Mouse (Mus musculus) frontal cortex, adult 2 months (tissue): Measurements from ENCODE around the gene Prr5. TPM values are rescaled to one million over a fixed set of nuclear protein-coding genes. Genes with fewer than 3 reads are reported as not detected.

Experiments
- DNase-seq, 2 experiments: peaks; one replicate each; pipeline ENCODE4 v3.0.0; 2022; ENCODE audit warnings: low spot score in 1 of 2; ENCODE audit errors: extremely low spot score in 1 of 2
- polyA plus RNA-seq: library from polyadenylated mRNA; depleted of rRNA; stranded (reverse); fragments of >200 nt; gene quantifications from 2 replicates; pipeline ENCODE4 v1.2.3, GENCODE M21; 2012

Gene Prr5
- polyA plus RNA-seq, 1 experiment = 7.6 TPM

DNA sequence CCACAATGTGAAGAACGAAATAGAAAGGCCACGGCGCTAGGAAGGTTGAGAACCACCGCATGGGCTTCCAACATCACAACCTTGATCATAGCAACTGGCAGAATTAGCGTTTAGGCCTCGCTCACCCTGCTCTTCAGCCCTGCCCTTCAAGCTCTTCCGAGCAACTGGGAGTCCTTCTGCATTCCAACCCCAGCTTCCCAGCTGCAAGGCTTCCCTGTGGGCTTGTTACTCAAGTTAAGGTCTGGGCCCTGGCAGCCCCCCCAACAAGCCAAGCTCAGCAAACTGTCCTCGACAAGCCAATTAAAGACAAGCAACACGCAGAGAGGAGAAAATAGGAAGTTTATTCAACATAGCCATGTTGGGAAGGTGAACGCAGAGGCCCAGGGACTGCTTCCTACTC is 14.4 kb upstream of the Prr5 start:
- DNase-seq = no peak

DNA sequence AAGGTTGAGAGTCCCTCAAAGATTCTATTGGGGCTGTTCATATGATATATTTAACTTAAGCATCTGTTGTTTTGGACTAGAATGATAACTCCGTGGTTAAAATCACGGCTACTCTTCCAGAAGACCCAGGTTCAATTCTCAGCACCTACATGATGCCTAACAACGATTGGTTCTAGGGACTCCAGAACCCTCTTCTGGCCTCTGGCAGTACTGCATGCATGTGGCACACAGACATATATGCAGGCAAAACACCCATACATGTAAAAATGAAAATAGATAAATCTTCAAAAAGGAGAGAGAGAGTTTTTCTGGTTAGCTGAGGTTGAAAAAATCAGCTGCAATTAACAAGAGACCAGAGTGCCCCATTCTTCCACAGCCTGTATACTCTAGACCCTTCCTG is 12.7 kb upstream of the Prr5 start:
- no peak for DNase-seq

DNA sequence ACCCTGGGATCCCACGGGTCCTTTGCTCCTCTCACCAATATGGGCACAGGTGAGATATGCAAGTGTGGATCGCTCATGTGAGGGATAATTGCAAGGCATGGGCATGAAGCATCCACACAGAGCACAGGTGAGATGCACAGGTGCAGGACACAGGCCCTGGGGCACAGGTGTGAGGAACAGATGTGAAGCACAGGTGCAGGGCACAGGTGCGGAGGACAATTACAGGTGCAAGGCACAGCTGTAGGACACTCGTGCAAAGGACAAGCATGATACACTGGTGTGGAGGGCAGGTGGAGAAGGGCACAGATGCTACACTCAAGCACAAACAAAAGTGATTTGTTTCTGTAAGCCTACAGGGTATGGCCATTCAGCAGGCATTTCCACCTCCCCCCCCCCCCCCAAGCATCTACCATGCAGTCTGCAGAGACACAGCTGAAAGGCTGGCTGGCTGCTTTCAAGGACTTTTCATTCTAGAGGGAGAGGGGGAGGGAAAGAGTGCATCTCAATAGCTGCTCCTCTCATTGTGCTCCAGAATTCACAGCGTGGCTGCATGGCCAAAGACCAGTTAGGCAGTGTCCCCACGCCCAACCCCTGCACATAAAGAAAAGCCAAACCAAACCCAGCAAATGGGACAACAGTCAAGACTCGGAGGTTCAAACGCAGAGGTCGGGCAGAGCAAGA is 11.9 kb upstream of the Prr5 start:
- no peak for DNase-seq

- DNase-seq = no peak
These were observed 10.8 kb upstream of the Prr5 start for GRCm38 (mm10) chr15:84658655-84659054.

- no peak for DNase-seq
These were observed 9.6 kb upstream of the Prr5 start for GRCm38 (mm10) chr15:84659856-84660255.

DNA sequence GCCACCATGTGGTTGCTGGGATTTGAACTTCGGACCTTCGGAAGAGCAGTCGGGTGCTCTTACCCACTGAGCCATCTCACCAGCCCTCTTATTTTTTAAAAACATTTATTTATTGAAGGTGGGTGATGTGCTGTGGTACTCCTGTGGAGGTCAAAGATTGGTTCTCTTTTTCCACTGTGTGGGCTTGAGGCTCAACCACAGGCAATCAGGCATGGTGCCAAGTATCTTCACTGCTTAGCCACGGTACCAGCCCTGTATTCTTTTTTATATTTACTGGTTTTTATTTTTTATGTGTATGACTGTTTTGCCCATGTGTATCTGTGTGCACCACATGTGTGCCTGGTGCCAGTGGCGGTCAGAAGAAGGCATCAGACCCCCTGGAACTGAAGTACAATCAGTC is 8.1 kb upstream of the Prr5 start:
- DNase-seq = no peak

- peak in 1 of 2 experiments; percentile 62 for DNase-seq
These were observed 6.3 kb upstream of the Prr5 start for GRCm38 (mm10) chr15:84662952-84663684.

GRCm38 (mm10) chr15:84663685-84664060 is 5.7 kb upstream of the Prr5 start:
- no peak for DNase-seq

- no peak for DNase-seq
These were observed 4.6 kb upstream of the Prr5 start for GRCm38 (mm10) chr15:84664542-84665460.

- DNase-seq = no peak
These were observed 3.8 kb upstream of the Prr5 start for GRCm38 (mm10) chr15:84665662-84666061.

DNA sequence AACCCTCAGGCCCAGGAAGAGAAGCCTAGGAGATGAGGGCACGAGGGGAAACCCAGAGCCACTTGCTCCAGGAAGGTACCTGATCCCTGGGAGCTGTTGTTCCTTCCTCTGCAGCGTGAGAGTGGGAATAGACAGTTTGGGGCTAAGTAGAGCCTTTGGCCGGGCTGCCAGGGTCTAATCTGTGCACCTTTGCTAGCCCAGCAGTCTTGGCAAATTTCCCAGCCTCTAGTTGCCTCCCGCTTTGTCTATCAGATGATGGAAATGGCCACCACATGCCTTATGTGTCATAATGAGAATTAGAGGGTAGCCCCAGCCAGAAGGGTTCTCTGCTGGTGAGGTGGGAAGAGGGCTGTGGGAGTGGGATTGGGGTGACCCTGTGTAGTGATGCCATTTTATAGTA is 3.4 kb upstream of the Prr5 start:
- no peak for DNase-seq

GRCm38 (mm10) chr15:84667601-84668000 is 1.8 kb upstream of the Prr5 start:
- no peak for DNase-seq

DNA sequence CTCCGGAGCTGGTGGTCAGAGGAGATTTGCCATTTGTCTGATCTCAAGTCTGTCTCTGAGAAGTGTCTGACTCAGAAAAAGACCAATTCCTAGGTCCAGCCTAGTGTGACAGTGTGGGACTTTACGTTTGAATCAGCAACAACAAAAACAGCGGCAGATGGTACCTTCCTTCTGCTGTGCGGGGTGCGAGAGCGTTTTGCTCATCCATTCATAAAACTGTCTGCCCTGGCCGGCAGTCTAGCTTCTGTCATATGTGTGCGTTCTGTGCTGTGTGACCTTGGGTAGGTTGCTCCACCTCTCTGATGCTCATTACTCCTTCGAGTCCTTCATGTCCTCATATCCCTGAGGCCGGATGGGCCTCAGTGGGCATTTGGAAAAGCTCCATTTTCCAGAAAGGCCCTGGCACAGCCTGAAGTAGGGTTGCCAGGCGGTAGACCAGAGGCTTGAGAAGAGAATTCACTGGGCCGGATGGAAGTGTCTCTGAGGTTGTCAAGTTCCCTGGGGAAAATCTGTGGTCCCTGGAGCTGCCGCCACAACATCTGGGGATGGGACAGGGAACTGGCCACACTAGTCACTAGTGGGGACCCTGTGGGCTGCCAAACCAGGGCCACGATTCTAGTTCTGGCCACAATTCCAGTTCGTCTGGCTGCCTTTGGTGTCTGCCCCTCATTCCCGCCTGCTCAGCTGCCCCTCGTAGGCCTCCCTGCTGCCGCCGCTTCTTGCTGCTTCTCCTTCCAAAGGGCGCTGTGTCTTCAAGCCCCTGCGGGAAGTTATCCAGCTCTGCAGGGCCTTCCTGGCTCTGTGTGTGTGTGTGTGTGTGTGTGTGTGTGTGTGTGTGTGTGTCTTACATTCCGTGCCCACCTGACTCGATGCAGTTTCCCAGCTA is 594 bp downstream of the Prr5 start:
- DNase-seq = no peak

- DNase-seq = no peak
These were observed 1.2 kb downstream of the Prr5 start for GRCm38 (mm10) chr15:84670657-84671055.

DNA sequence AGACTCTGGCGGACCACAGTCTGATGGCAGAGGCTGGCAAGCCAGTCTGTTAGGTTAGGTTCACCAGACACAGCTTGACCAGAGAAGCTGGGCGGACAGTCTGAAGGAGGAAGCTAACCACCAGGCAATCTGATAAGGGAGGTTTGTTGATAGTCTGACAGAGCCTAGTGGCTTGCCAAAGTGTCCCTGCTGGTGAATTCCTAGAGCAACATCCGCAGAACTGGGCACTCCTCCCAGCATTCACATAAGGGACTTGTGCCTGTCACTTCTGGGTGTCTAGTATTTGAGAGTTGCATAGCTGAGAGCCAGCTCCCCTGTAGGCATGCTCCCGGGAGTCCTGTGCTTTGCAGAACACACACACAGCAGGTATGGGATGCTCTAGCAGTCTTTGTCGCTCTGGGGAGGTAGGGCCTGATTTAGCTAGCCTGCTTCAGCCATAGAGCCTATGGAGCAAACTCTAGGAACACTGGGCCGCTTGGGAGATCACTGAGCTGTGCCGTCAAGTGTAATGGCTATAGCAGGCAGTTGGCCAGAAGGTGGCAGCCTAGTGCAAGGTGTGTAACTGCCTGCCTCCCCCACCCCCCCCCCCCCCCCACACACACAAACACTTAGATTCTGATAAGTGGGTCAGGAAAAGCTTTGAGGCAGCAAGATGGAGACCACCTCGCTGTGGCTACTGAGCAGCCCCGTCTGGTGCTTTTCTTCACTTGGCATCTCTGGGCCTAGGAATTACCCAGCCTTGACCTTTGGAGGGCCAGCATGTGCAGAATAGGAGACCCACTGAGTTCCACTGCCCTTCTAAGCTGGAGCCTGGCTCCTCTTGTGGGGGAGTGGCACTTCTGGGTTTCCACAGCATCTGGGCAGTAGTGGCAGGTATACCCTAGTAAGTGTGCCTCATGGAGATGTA is 2.2 kb downstream of the Prr5 start:
- peak in 1 of 2 experiments; percentile 70 for DNase-seq

DNA sequence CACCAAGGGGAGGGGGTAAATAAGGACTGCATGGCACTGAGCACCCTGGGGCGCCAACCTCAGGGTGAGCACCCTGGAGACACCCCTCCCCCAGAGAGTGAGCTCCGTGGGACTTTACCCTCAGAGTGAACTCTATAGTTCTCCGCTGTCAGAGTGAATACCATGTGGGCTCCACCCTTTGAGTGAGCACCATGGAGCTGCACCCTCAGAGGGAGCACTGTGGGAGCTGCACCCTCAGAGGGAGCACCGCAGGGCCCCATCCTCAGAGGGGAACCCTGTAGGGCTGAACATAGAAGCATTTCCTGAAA is 2.8 kb downstream of the Prr5 start:
- no peak for DNase-seq

DNA sequence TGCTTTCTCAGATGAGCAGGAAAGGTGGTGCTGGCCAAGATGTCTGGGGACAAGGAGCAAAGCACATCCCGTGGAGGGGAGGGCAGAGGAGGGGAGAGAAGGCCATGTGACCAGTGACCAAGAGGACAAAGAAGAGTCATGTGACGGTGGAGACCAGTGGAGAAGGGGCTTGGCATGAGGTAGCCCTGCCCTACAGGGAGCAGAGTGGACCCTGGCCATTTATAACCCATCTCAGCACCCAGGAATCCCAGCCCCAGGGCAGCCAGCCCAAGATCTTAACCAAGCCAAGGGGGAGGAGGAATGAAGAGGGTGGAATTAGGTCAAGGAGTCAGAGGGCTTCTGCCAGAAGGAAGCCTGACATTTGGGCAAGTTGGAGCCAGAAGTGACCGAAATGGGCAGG is 3.2 kb downstream of the Prr5 start:
- no peak for DNase-seq

DNA sequence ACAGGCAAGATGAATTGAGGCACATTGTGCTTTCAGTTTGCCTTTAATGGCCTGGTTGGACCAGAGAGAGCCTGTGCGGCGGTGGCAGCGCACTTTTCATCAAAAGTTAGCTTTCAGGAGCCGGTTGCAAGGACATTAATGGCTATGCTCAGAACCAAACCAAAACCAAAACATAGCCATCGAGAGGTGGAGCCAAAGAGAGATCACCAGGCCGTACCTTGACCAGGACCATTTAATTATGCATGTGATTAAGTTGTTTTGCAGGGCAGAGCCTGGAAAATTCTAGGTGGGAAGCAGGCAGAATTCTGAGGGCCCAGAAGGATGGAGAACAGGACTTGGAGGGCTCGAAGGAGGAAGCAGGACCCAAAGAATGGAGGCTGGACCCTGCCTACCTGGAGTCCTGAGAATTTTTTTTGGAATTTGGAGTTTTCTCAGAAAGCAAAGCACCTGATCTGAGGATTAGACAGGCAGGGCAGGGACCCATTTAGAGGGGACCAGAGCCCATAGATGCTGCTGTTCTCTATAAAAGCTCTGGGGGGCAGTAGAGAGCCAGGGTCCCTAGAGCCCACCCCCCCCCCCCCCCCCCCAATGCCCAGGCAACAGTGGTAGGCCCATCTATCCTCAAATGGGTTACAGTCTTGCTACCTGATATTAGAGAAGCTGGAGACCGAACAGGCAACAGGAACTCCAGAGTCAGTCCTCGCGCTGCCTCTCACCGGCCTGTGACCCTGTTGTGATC is 5.1 kb downstream of the Prr5 start:
- DNase-seq = no peak

DNA sequence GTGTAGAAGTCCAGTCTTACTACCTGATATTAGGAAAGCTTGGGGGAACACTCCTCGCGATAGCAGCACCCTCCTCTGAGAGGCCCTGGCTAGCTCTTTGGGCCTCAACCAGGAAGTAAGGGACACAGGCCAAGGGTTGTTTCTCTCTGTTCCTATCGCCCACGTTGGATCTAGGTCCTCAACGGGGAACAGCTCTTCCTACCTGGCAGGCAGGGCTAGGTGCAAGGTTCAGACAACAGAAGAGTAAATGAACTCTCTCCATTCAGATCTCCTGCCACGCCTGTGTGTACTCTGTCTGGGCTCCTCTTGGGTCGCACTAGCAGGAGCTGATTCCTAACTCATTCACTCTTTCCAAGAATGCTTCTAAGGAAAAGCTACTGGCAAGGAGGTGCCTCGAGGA is 5.9 kb downstream of the Prr5 start:
- DNase-seq = no peak
